19 mouse cellular contexts compared by ENCODE assay signal in the genomic region with DNA sequence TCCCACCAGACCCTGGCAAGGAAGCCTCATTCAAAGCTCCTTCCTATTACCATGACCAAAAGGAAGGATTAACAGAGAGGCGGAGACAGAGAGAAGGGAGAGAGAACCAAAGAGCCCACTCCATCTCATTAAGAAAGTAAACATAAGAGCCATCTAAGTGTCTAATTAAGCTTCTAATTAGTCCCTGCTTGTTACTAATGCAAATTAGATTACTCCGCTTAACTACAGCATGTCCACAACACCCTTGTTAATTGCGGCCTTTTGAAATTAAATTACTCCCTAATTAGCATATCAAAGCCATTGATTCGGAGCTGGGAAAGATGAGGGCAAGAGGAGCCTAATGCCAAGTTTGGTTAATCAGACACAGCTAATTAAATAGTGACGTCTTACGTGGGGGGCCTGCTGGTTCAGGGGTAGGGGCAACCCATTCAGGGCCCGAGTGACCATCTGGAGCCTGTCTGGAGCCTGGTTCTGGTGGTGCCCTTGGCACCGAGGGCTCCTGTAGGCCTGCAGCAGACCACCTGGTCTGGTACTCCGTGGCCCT. TPM values are rescaled to one million over a fixed set of nuclear protein-coding genes. Genes with fewer than 3 reads are reported as not detected.
DNase-seq lines count a peak whose midpoint lies in the region; ATAC-seq lines count a peak whose summit lies in the region.
"Had no signal": no experiment of that assay in that cellular context is flagged by ENCODE, and none has a peak within 500 bp of the region (broad histone marks: within the 10 kb centered on the region; RNA-seq: fewer than 3 reads in every experiment).

No protein-coding gene starts in this region.

- H3K27ac ChIP-seq in neural tube, embryonic 11.5 days (ENCODE audit: low read depth, low read length), result no peak overlapping the region
- peak overlapping the region; percentile 82 for H3K27ac ChIP-seq in forebrain, embryonic 16.5 days (ENCODE audit: low read length)
- H3K27ac ChIP-seq in midbrain, embryonic 11.5 days (ENCODE audit: low read depth, low read length), result peak overlapping the region; percentile 2; the same call in 1 of the 2 replicates
- H3K27ac ChIP-seq in neural tube, embryonic 15.5 days (replicated peaks), result no peak overlapping the region
- H3K27ac ChIP-seq in kidney, embryonic 15.5 days, result no peak overlapping the region
- H3K27ac ChIP-seq: embryonic facial prominence, embryonic 12.5 days; kidney, postnatal 0 days; liver, embryonic 15.5 days; macrophage had no signal

- whole genome bisulfite sequencing in neural tube, embryonic 11.5 days, result 24% methylated on average over 9 of the region's 9 CpGs
- whole genome bisulfite sequencing in forebrain, embryonic 16.5 days, result 4% methylated on average over 9 of the region's 9 CpGs
- WGBS in midbrain, embryonic 11.5 days, result 11% methylated on average over 9 of the region's 9 CpGs
- 11% methylated on average over 9 of the region's 9 CpGs for WGBS in neural tube, embryonic 15.5 days
- WGBS in kidney, embryonic 15.5 days, result 49% methylated on average over 9 of the region's 9 CpGs

- no peaks in the 10 kb centered on the region; the same call in 1 of the 2 replicates for H3K36me3 ChIP-seq in neural tube, embryonic 11.5 days (ENCODE audit: control insufficient read depth, insufficient read depth, low read length)
- no peaks in the 10 kb centered on the region for H3K36me3 ChIP-seq in forebrain, embryonic 16.5 days (ENCODE audit: control insufficient read depth, insufficient read depth)
- 0 out of 2 replicates have a peak, but pooled peaks cover 2% of the 10 kb centered on the region for H3K36me3 ChIP-seq in midbrain, embryonic 11.5 days (ENCODE audit: control insufficient read depth, insufficient read depth, low read length)
- no peaks in the 10 kb centered on the region for H3K36me3 ChIP-seq in neural tube, embryonic 15.5 days
- peaks cover 10% of the 10 kb centered on the region for H3K36me3 ChIP-seq in kidney, embryonic 15.5 days
- H3K36me3 ChIP-seq: liver, embryonic 15.5 days had no signal

- no peak overlapping the region for H3K9ac ChIP-seq in neural tube, embryonic 11.5 days (ENCODE audit: low read length)
- no peak overlapping the region for H3K9ac ChIP-seq in forebrain, embryonic 16.5 days (replicated peaks; ENCODE audit: low read depth, low read length)
- H3K9ac ChIP-seq in midbrain, embryonic 11.5 days (ENCODE audit: low read length), result peak overlapping the region; percentile 18; the same call in 1 of the 2 replicates
- no peak overlapping the region for H3K9ac ChIP-seq in neural tube, embryonic 15.5 days (replicated peaks)
- no peak overlapping the region for H3K9ac ChIP-seq in kidney, embryonic 15.5 days
- H3K9ac ChIP-seq: embryonic facial prominence, embryonic 12.5 days; heart, embryonic 12.5 days; liver, embryonic 15.5 days had no signal

- H3K4me2 ChIP-seq in neural tube, embryonic 11.5 days (ENCODE audit: low read depth), result no peak overlapping the region
- peak overlapping the region; percentile 30 for H3K4me2 ChIP-seq in forebrain, embryonic 16.5 days (ENCODE audit: low read length)
- H3K4me2 ChIP-seq in midbrain, embryonic 11.5 days, result peak overlapping the region; percentile 30
- no peak overlapping the region for H3K4me2 ChIP-seq in neural tube, embryonic 15.5 days
- no peak overlapping the region for H3K4me2 ChIP-seq in kidney, embryonic 15.5 days
- H3K4me2 ChIP-seq: embryonic facial prominence, embryonic 12.5 days; heart, embryonic 12.5 days; liver, embryonic 15.5 days had no signal

- ATAC-seq in neural tube, embryonic 11.5 days (ENCODE audit: insufficient read depth, low FRiP score, low TSS enrichment), result peak; percentile 63; the same call in 1 of the 2 replicates
- ATAC-seq in forebrain, embryonic 16.5 days, result peak; percentile 81
- ATAC-seq in midbrain, embryonic 11.5 days (ENCODE audit: low FRiP score), result peak; percentile 66
- peak; percentile 42 for ATAC-seq in neural tube, embryonic 15.5 days (ENCODE audit: low FRiP score)
- ATAC-seq in kidney, embryonic 15.5 days (replicated peaks; ENCODE audit: low FRiP score), result no peak

- H3K4me1 ChIP-seq in neural tube, embryonic 11.5 days (ENCODE audit: control insufficient read depth, insufficient read depth, low read length), result peaks cover 23% of the 10 kb centered on the region
- peaks cover 61% of the 10 kb centered on the region for H3K4me1 ChIP-seq in forebrain, embryonic 16.5 days (replicated peaks; ENCODE audit: control insufficient read depth, insufficient read depth, low read length)
- peaks cover 55% of the 10 kb centered on the region for H3K4me1 ChIP-seq in midbrain, embryonic 11.5 days (ENCODE audit: control insufficient read depth, insufficient read depth, low read length)
- H3K4me1 ChIP-seq in neural tube, embryonic 15.5 days, result peaks cover 28% of the 10 kb centered on the region
- peaks cover 31% of the 10 kb centered on the region for H3K4me1 ChIP-seq in kidney, embryonic 15.5 days

- H3K4me3 ChIP-seq in neural tube, embryonic 11.5 days (ENCODE audit: low read depth, low read length), result no peak overlapping the region
- H3K4me3 ChIP-seq in forebrain, embryonic 16.5 days (replicated peaks; ENCODE audit: low read length), result no peak overlapping the region
- H3K4me3 ChIP-seq in midbrain, embryonic 11.5 days (ENCODE audit: low read depth, low read length), result no peak overlapping the region
- no peak overlapping the region for H3K4me3 ChIP-seq in neural tube, embryonic 15.5 days (replicated peaks)
- H3K4me3 ChIP-seq in kidney, embryonic 15.5 days (replicated peaks), result no peak overlapping the region
- H3K4me3 ChIP-seq: embryonic facial prominence, embryonic 12.5 days; heart, embryonic 12.5 days; liver, embryonic 15.5 days; myocyte had no signal

- H3K9me3 ChIP-seq in neural tube, embryonic 11.5 days (ENCODE audit: control insufficient read depth, low read length), result no peaks in the 10 kb centered on the region
- no peaks in the 10 kb centered on the region for H3K9me3 ChIP-seq in forebrain, embryonic 16.5 days (ENCODE audit: control insufficient read depth, low read length)
- no peaks in the 10 kb centered on the region for H3K9me3 ChIP-seq in midbrain, embryonic 11.5 days (ENCODE audit: control insufficient read depth, low read length)
- H3K9me3 ChIP-seq in neural tube, embryonic 15.5 days (replicated peaks), result no peaks in the 10 kb centered on the region
- H3K9me3 ChIP-seq in kidney, embryonic 15.5 days (replicated peaks), result no peaks in the 10 kb centered on the region
- H3K9me3 ChIP-seq: embryonic facial prominence, embryonic 12.5 days; heart, embryonic 12.5 days; liver, embryonic 15.5 days had no signal

- no peak for DNase-seq in neural tube, embryonic 11.5 days (ENCODE audit: low spot score)
- DNase-seq in neural tube, embryonic 10.5 days (ENCODE audit: extremely low spot score, low spot score), result no peak
- peak; percentile 86 for DNase-seq in midbrain, embryonic 11.5 days (ENCODE audit: low spot score, missing footprints)
- DNase-seq in lung, postnatal 36 days, result no peak
- DNase-seq in frontal cortex, postnatal 36 days (ENCODE audit: low spot score in 2 of 2), result no peak
- DNase-seq: adrenal gland, postnatal 25 days; B cell, adult 2 months; cerebellum, postnatal 25 days; gastrocnemius, postnatal 36 days; left cerebral cortex, postnatal 4 days had no signal

- H3K27me3 ChIP-seq in neural tube, embryonic 11.5 days (ENCODE audit: control insufficient read depth, insufficient read depth, low read length), result no peaks in the 10 kb centered on the region
- H3K27me3 ChIP-seq in forebrain, embryonic 16.5 days (replicated peaks; ENCODE audit: control insufficient read depth, insufficient read depth, low read length), result peaks cover 19% of the 10 kb centered on the region
- no peaks in the 10 kb centered on the region for H3K27me3 ChIP-seq in midbrain, embryonic 11.5 days (ENCODE audit: control insufficient read depth, insufficient read depth, low read length)
- peaks cover 74% of the 10 kb centered on the region for H3K27me3 ChIP-seq in neural tube, embryonic 15.5 days (replicated peaks)
- no peaks in the 10 kb centered on the region; the same call in 1 of the 2 replicates for H3K27me3 ChIP-seq in kidney, embryonic 15.5 days
- H3K27me3 ChIP-seq: embryonic facial prominence, embryonic 12.5 days; heart, embryonic 12.5 days had no signal

RNA-seq across cellular contexts. Expression of gene Foxp4, which starts 9.7 kb away (rescaled TPM):
- 34.5 and 35.8 TPM in 2 replicates for polyA plus RNA-seq in neural tube, embryonic 11.5 days (2014; fragmentation: Nextera tagmentation; extraction: Ambion mirVana)
- 29.1 and 29.6 TPM in 2 replicates for polyA plus RNA-seq in forebrain, embryonic 16.5 days (2015; fragmentation: Nextera tagmentation; extraction: Ambion mirVana)
- polyA plus RNA-seq in midbrain, embryonic 11.5 days (2014; fragmentation: Nextera tagmentation; extraction: Ambion mirVana), result 24.6 and 27.5 TPM in 2 replicates
- polyA plus RNA-seq in neural tube, embryonic 15.5 days (2015; fragmentation: Nextera tagmentation; extraction: Ambion mirVana), result 30.3 and 31.9 TPM in 2 replicates
- polyA plus RNA-seq in kidney, embryonic 15.5 days (2015; fragmentation: Nextera tagmentation; extraction: Ambion mirVana), result 13.0 and 13.7 TPM in 2 replicates

Comparison
In these comparisons a context has a peak if more than half of its experiments do, and no peak if none do; other contexts are left out.
1. H3K27ac ChIP-seq: peak in forebrain, embryonic 16.5 days (single experiment) and midbrain, embryonic 11.5 days (single experiment); none in neural tube, embryonic 11.5 days (single experiment), neural tube, embryonic 15.5 days (single experiment) and kidney, embryonic 15.5 days (single experiment).
2. H3K4me2 ChIP-seq: peak in forebrain, embryonic 16.5 days (single experiment) and midbrain, embryonic 11.5 days (single experiment); none in neural tube, embryonic 11.5 days (single experiment), neural tube, embryonic 15.5 days (single experiment) and kidney, embryonic 15.5 days (single experiment).